In the genomic region with DNA sequence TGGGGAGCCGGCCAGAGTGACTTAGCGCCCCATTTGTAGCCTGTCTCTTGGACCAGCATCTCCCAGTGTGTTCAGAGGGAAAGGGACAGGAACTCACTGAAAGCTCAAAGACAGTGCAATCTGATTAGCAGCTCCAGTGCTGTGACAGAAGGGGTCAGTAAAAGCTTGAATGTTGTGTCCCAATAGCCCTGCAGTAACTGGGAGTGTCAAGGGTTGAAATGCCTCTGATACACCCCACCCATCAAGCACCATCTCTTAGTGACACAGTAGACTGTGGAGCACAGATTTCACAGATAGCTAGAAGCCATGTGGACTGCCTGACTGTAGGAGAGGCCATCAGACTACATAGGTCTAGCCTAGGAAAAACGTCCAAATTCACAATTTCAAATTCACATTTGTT, we compare ENCODE assay signal across 26 mouse cellular contexts. TPM values are rescaled to one million over a fixed set of nuclear protein-coding genes. Genes with fewer than 3 reads are reported as not detected.
A peak's percentile ranks its signal among the peaks of the same experiment; 100 is the strongest.
DNase-seq lines count a peak whose midpoint lies in the region; ATAC-seq and TF ChIP-seq lines count a peak whose summit lies in the region.
"Had no signal": no experiment of that assay in that cellular context is flagged by ENCODE, and none has a peak within 500 bp of the region (broad histone marks: within the 10 kb centered on the region; RNA-seq: fewer than 3 reads in every experiment).

No protein-coding gene starts in this region.

- no peak for TF ChIP-seq CTCF in lung, adult 2 months (IDR thresholded peaks at IDR 0.05; ENCODE audit: insufficient read depth, low read length)

- DNase-seq in heart, adult 11 months, result peak; percentile 77
- DNase-seq in heart, postnatal 25 days (ENCODE audit: low spot score), result no peak
- no peak for DNase-seq in lung, adult 2 months
- DNase-seq in right cerebral cortex, adult 18-20 months, result no peak
- no peak for DNase-seq in ovary, adult 18-20 months (ENCODE audit: low spot score)
- DNase-seq: adrenal gland, postnatal 10 days; cerebellum, adult 8-10 months; cerebellum, postnatal 25 days; gastrocnemius, postnatal 14 days; heart, postnatal 14 days; kidney, adult 9 months; kidney, postnatal 25 days; lung, postnatal 14 days had no signal

- intact Hi-C loops in heart, postnatal 25 days (cut with DNase I), result no loop called here

- peak; percentile 28; the same call in 1 of the 2 replicates for ATAC-seq in lung, embryonic 16.5 days (ENCODE audit: low read depth)
- ATAC-seq in intestine, embryonic 15.5 days, result peak; percentile 63
- ATAC-seq: forebrain, embryonic 14.5 days; hindbrain, embryonic 16.5 days had no signal

- 51% methylated on average over 3 of the region's 3 CpGs for WGBS in lung, embryonic 16.5 days
- 71% methylated on average over 3 of the region's 3 CpGs for WGBS in lung, adult 2 months
- 68% methylated on average over 3 of the region's 3 CpGs for WGBS in intestine, embryonic 15.5 days

- no peaks in the 10 kb centered on the region for H3K36me3 ChIP-seq in lung, embryonic 16.5 days (ENCODE audit: control insufficient read depth, insufficient read depth, low read length)
- no peaks in the 10 kb centered on the region for H3K36me3 ChIP-seq in intestine, embryonic 15.5 days
- H3K36me3 ChIP-seq: embryonic facial prominence, embryonic 12.5 days; limb, embryonic 12.5 days; midbrain, embryonic 12.5 days; neural tube, embryonic 12.5 days had no signal

- no peaks in the 10 kb centered on the region for H3K9me3 ChIP-seq in lung, embryonic 16.5 days (ENCODE audit: control insufficient read depth, low read length)
- H3K9me3 ChIP-seq in intestine, embryonic 15.5 days, result no peaks in the 10 kb centered on the region
- H3K9me3 ChIP-seq: embryonic facial prominence, embryonic 12.5 days; limb, embryonic 12.5 days; midbrain, embryonic 12.5 days; neural tube, embryonic 12.5 days had no signal

- H3K27me3 ChIP-seq in lung, embryonic 16.5 days (ENCODE audit: control insufficient read depth, insufficient read depth, low read depth, low read length), result peaks cover 7% of the 10 kb centered on the region
- H3K27me3 ChIP-seq in intestine, embryonic 15.5 days (replicated peaks), result no peaks in the 10 kb centered on the region

- TF ChIP-seq POLR2A in lung, adult 2 months (IDR thresholded peaks at IDR 0.05; ENCODE audit: borderline replicate concordance, extremely low read depth, low read depth, low read length), result no peak

- no peak overlapping the region for H3K4me2 ChIP-seq in lung, embryonic 16.5 days (ENCODE audit: low read depth, low read length)
- no peak overlapping the region for H3K4me2 ChIP-seq in intestine, embryonic 15.5 days (replicated peaks)
- H3K4me2 ChIP-seq: embryonic facial prominence, embryonic 12.5 days; heart, embryonic 11.5 days; limb, embryonic 12.5 days; midbrain, embryonic 12.5 days; neural tube, embryonic 12.5 days had no signal

- no peak overlapping the region for H3K27ac ChIP-seq in lung, embryonic 16.5 days (ENCODE audit: low read length)
- H3K27ac ChIP-seq in intestine, embryonic 15.5 days, result no peak overlapping the region
- H3K27ac ChIP-seq: embryonic facial prominence, embryonic 12.5 days; left cerebral cortex, adult 2 months; limb, embryonic 12.5 days; midbrain, embryonic 12.5 days; neural tube, embryonic 12.5 days had no signal

- H3K4me3 ChIP-seq in lung, embryonic 16.5 days (ENCODE audit: low read length), result no peak overlapping the region
- no peak overlapping the region for H3K4me3 ChIP-seq in lung, adult 2 months (replicated peaks; ENCODE audit: extremely low read depth, low read depth, low read length)
- H3K4me3 ChIP-seq in intestine, embryonic 15.5 days (replicated peaks), result no peak overlapping the region
- H3K4me3 ChIP-seq: embryonic facial prominence, embryonic 12.5 days; left cerebral cortex, adult 2 months; limb, embryonic 12.5 days; midbrain, embryonic 12.5 days; myocyte; neural tube, embryonic 12.5 days had no signal

- no peak overlapping the region for H3K9ac ChIP-seq in lung, embryonic 16.5 days (ENCODE audit: low read length)
- H3K9ac ChIP-seq in intestine, embryonic 15.5 days, result no peak overlapping the region
- H3K9ac ChIP-seq: embryonic facial prominence, embryonic 12.5 days; limb, embryonic 12.5 days; midbrain, embryonic 12.5 days; neural tube, embryonic 12.5 days had no signal

- no peaks in the 10 kb centered on the region for H3K4me1 ChIP-seq in lung, embryonic 16.5 days (replicated peaks; ENCODE audit: control insufficient read depth, insufficient read depth, low read length)
- no peaks in the 10 kb centered on the region for H3K4me1 ChIP-seq in lung, adult 2 months (ENCODE audit: control insufficient read depth, insufficient read depth, low read length)
- no peaks in the 10 kb centered on the region for H3K4me1 ChIP-seq in intestine, embryonic 15.5 days (replicated peaks)
- H3K4me1 ChIP-seq: embryonic facial prominence, embryonic 12.5 days; limb, embryonic 12.5 days; neural tube, embryonic 12.5 days had no signal

RNA-seq across cellular contexts. Expression of gene Lpar3, which starts 6.7 kb away (rescaled TPM):
- total RNA-seq in heart, postnatal 25 days (2021), result under 1 TPM; 0.36 to 0.65 TPM
- 2.0 and 2.5 TPM in 2 replicates for polyA plus RNA-seq in lung, embryonic 16.5 days (2015; fragmentation: Nextera tagmentation; extraction: Ambion mirVana)
- 17.8 and 25.7 TPM in 2 replicates for polyA plus RNA-seq in lung, adult 2 months (2012; rRNA removed)
- polyA plus RNA-seq in intestine, embryonic 15.5 days (2015; fragmentation: Nextera tagmentation; extraction: Ambion mirVana), result 1.8 and 1.9 TPM in 2 replicates
- total RNA-seq: granulocyte monocyte progenitor cell, adult 5-6 weeks; megakaryocyte progenitor cell, adult 5-6 weeks had no signal
